Mouse (Mus musculus) lung, embryonic 14.5 days (tissue): ENCODE results near the gene Slit2. TPM values are rescaled to one million over a fixed set of nuclear protein-coding genes. Genes with fewer than 3 reads are reported as not detected.

ENCODE experiments used
- ATAC-seq: fragments of 200-750 bp; cut with Nextera tagmentation; 2 replicates; pipeline ENCODE4 v1.8.0; 2017; ENCODE audit warnings: mild to moderate bottlenecking, moderate TSS enrichment, moderate library complexity; ENCODE audit not compliant: insufficient read depth
- DNase-seq: peaks from one replicate; pipeline ENCODE4 v3.0.0-alpha.2; 2015
- H3K27ac ChIP-seq: fragments of 300-500 bp; sonication (generic); 2 replicates; pipeline ENCODE4 v1.5.1; 2014; ENCODE audit warnings: low read depth, mild to moderate bottlenecking, moderate library complexity
- H3K27me3 ChIP-seq: fragments of 300-500 bp; sonication (generic); 2 replicates; pipeline ENCODE4 v1.6.1; 2014; ENCODE audit warnings: low read length, control low read depth; ENCODE audit not compliant: insufficient read depth
- H3K36me3 ChIP-seq: fragments of 300-500 bp; sonication (generic); 2 replicates; pipeline ENCODE4 v1.6.1; 2014; ENCODE audit warnings: control low read depth; ENCODE audit not compliant: insufficient read depth
- H3K4me1 ChIP-seq: fragments of 300-500 bp; sonication (generic); 2 replicates; pipeline ENCODE4 v1.6.1; 2014; ENCODE audit warnings: antibody characterized with exemption, control low read depth; ENCODE audit not compliant: insufficient read depth
- H3K4me2 ChIP-seq: fragments of 300-500 bp; sonication (generic); 2 replicates; pipeline ENCODE4 v1.6.1; 2014; ENCODE audit warnings: mild to moderate bottlenecking
- H3K4me3 ChIP-seq: fragments of 300-500 bp; sonication (generic); 2 replicates; pipeline ENCODE4 v1.5.1; 2014; ENCODE audit warnings: low read depth, low read length
- H3K9ac ChIP-seq: fragments of 300-500 bp; sonication (generic); 2 replicates; pipeline ENCODE4 v1.6.1; 2014
- H3K9me3 ChIP-seq: fragments of 300-500 bp; sonication (generic); 2 replicates; pipeline ENCODE4 v1.6.1; 2016; ENCODE audit warnings: low read depth, low read length, control low read depth
- CTCF ChIP-seq: IDR thresholded peaks from 2 replicates; pipeline ENCODE4 v1.5.1; 2016; ENCODE audit warnings: antibody characterized with exemption, low read depth
- whole genome bisulfite sequencing: fragments of 180-500 bp; shearing (Covaris S2); extraction: QIAGEN DNeasy Blood & Tissue Kit; methylation state at CpG from one replicate; pipeline ENCODE4 v1.1.7; 2014; 5-methylcytosine and 5-hydroxymethylcytosine counted together
- polyA plus RNA-seq: library from polyadenylated mRNA; unstranded; fragments of >200 nt; fragmentation: Nextera tagmentation; extraction: Ambion mirVana; gene quantifications from 2 replicates; pipeline ENCODE4 v1.2.1, GENCODE M21; 2014

Slit2 gene
- polyA plus RNA-seq, 1 experiment from 2014 or later: 49.3 TPM

DNA sequence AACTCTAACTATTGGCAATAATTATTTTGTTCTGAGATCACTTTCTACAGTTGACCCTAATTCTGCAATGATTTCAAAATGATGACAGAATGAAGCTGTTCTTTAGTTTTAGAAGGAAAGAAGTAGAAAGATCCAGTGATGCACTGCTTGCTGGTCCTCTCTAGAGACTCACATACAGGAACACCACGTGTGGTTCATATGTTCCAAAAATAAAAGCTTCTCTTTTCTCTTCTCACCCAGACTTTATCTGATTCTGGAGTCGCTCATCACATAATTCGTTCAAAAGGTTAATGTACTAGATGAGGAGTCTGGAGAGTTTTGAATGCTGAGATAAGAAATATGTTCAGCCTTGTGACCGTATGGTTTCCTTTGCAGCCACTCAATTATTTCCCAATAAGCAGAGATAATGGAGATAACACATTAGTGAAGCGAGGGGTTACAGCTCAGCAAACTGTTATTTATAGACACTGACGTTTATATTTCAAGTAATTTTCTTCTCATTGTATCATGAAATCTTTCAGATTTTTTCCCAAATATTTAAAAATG lies 332.2 kb downstream of the Slit2 start:
- ATAC-seq: peak; percentile 94
- H3K27me3 ChIP-seq: no peaks in the 10 kb centered on the region
- DNase-seq: peak; percentile 92
- H3K9me3 ChIP-seq: no peaks in the 10 kb centered on the region
- TF ChIP-seq CTCF: no peak
- 0 out of 2 replicates have a peak, but pooled peaks cover 3% of the 10 kb centered on the region for H3K4me1 ChIP-seq
- 26% methylated on average over 6 of the region's 6 CpGs for WGBS
- no peak overlapping the region for H3K4me2 ChIP-seq
- H3K4me3 ChIP-seq: no peak overlapping the region
- no peaks in the 10 kb centered on the region for H3K36me3 ChIP-seq
- no peak overlapping the region for H3K9ac ChIP-seq
- no peak overlapping the region for H3K27ac ChIP-seq

DNA sequence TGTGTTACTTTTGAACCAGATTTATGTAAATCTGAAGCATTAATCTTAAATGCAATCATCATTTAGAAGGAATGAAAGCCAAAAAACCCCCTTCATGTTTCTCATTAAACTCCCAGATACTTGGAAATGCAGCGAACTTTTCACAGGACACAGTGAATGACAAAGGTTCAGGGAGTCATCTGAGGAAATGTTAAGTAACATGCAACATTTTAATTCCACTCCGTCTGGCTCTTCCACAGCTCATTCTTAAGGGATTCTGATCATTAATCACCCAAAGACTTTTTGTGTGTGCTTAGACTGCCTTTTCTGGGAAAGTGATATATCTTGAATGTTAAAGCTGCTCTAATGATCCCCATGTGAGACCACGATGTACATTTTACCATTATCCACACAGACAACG lies 337.7 kb downstream of the Slit2 start:
- H3K9ac ChIP-seq: no peak overlapping the region
- no peak for TF ChIP-seq CTCF
- H3K4me2 ChIP-seq: no peak overlapping the region
- no peaks in the 10 kb centered on the region for H3K27me3 ChIP-seq
- H3K4me3 ChIP-seq: no peak overlapping the region
- no peaks in the 10 kb centered on the region for H3K36me3 ChIP-seq
- H3K4me1 ChIP-seq: no peaks in the 10 kb centered on the region
- H3K27ac ChIP-seq: no peak overlapping the region
- DNase-seq (peak; percentile 25), ATAC-seq (no peak; the same call in 1 of the 2 replicates)
- 41% methylated on average over 4 of the region's 4 CpGs for WGBS
- no peaks in the 10 kb centered on the region for H3K9me3 ChIP-seq

DNA sequence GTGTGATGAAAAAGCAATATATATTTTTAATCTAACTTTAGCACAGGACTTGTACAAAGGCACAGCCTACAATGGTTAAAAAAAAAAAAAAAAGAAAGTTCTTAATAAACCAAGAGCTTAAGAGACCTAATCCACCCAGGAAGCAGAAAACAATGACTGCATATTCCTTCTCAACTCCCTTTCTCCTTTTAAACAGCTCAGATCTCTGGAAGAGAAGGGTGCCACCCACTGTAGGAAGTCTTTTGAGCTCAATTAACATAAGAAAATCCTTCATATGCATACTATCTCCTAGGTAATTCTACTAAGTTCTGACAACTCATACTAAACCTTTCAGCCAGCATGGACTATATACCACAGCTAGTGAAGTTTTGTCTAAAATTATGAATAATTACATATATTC lies 343.3 kb downstream of the Slit2 start:
- no peaks in the 10 kb centered on the region for H3K27me3 ChIP-seq
- no peak overlapping the region for H3K9ac ChIP-seq
- TF ChIP-seq CTCF: no peak
- H3K27ac ChIP-seq: no peak overlapping the region
- H3K4me2 ChIP-seq: no peak overlapping the region
- DNase-seq: no peak
- no peaks in the 10 kb centered on the region for H3K36me3 ChIP-seq
- H3K4me1 ChIP-seq: 0 out of 2 replicates have a peak, but pooled peaks cover under 1% of the 10 kb centered on the region
- no peaks in the 10 kb centered on the region for H3K9me3 ChIP-seq
- no peak for ATAC-seq
- H3K4me3 ChIP-seq: no peak overlapping the region

DNA sequence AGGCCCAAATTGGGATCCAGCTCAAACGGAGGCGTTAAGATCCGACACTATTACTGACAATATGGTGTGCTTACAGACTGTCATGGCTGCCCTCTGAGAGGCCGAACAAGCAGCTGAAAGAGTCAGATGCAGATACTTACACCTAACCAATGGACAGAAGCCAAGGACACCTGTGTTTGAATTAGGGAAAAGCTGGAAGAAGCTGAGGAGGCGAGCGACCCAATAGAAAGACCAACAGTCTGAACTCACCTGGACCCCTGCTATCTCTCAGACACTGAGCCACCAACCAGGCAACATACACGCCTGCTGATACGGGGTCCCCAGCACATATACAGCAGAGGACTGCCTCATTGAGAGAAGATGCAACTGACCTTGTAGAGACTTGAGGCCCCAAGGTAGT lies 344.7 kb downstream of the Slit2 start, which contains the start of gene 5730480H06Rik:
Gene 5730480H06Rik (plus strand): TSS at position 301 of the 400 bp plus-strand sequence.
- DNase-seq (no peak), ATAC-seq (no peak)
- WGBS: 89% methylated on average over 8 of the region's 8 CpGs
- no peak for TF ChIP-seq CTCF
- Histone ChIP-seq H3K27ac (no peak within 1 kb of the TSS), H3K4me3 (no peak within 1 kb of the TSS), H3K27me3 (no peaks in the 10 kb centered on the region), H3K9ac (no peak within 1 kb of the TSS), H3K4me1 (0 out of 2 replicates have a peak, but pooled peaks cover 4% of the 10 kb centered on the region), H3K4me2 (no peak within 1 kb of the TSS), H3K36me3 (no peaks in the 10 kb centered on the region), H3K9me3 (no peaks in the 10 kb centered on the region)

DNA sequence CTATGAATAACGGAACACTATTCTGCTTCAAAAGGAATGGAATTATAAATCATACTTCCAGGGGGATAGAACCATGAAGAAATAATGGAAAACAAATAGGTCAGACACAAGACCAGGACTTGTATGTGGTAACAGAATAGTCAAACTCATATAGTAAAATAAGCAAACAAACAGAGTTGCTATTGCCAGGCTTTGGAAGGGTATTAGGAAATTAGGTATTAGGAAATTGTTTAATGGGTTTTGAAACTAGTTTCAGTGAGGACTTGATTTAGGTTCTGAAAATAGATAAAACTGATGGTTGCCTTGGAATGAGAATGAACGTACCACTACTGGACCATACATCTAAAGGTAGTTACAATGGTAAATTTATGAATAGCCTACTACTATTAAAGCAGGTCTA lies 346.8 kb downstream of the Slit2 start:
- Histone ChIP-seq H3K4me1 (0 out of 2 replicates have a peak, but pooled peaks cover 4% of the 10 kb centered on the region), H3K9me3 (no peaks in the 10 kb centered on the region), H3K9ac (no peak overlapping the region), H3K36me3 (no peaks in the 10 kb centered on the region), H3K4me3 (no peak overlapping the region), H3K4me2 (no peak overlapping the region), H3K27ac (no peak overlapping the region), H3K27me3 (no peaks in the 10 kb centered on the region)
- 87% methylated on average over 2 of the region's 2 CpGs for WGBS
- DNase-seq (no peak), ATAC-seq (no peak)
- no peak for TF ChIP-seq CTCF

DNA sequence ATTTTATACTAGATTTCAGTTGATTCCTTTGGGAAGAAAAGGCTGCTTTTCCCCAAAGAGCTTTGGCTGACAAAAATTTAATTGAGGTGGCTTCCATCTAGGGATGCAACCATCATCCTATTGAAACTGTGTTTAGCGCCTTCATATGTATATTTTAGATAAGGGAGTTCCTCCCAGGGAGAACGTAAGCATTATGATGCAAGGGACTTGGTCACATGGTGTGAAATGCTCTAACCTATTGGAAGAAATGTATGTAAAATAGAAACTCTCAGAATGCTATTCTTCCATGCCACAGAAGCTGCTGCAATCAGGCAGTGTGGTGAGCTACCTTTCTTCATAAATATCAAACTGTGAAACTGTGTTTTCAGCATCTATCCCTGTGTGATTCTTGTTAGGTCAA lies 347.9 kb downstream of the Slit2 start:
- DNase-seq (no peak), ATAC-seq (no peak)
- no peak for TF ChIP-seq CTCF
- WGBS: 64% methylated on average over 2 of the region's 2 CpGs
- H3K36me3 ChIP-seq: no peaks in the 10 kb centered on the region
- H3K27ac ChIP-seq: no peak overlapping the region
- no peak overlapping the region for H3K4me3 ChIP-seq
- no peaks in the 10 kb centered on the region for H3K9me3 ChIP-seq
- no peak overlapping the region for H3K9ac ChIP-seq
- no peaks in the 10 kb centered on the region for H3K27me3 ChIP-seq
- 0 out of 2 replicates have a peak, but pooled peaks cover 4% of the 10 kb centered on the region for H3K4me1 ChIP-seq
- H3K4me2 ChIP-seq: no peak overlapping the region

DNA sequence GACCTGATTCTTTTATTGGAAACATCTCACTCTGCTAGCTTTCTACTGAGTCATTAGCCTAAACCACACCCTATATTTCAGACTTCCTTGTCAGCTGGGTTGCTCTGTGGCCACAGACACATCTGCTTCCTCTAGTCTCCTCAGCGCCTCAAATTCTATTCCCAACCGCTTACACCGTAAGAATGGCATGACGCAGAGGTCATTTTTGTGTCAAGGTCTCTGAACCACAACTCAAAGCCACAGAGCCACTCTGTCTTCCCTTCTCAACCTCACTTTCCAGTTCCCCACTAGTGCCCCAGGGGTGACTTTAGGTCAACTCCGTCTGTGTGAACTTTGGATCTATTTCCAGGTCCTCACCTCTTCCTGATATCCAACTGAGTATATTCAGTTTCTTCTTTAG lies 348.5 kb downstream of the Slit2 start:
- DNase-seq: peak; percentile 36
- no peaks in the 10 kb centered on the region for H3K27me3 ChIP-seq
- no peak overlapping the region for H3K27ac ChIP-seq
- ATAC-seq: 0 out of 2 replicates have a peak, but pooled peaks have one; percentile 29
- H3K4me3 ChIP-seq: no peak overlapping the region
- no peak overlapping the region for H3K4me2 ChIP-seq
- H3K4me1 ChIP-seq: 0 out of 2 replicates have a peak, but pooled peaks cover 4% of the 10 kb centered on the region
- no peaks in the 10 kb centered on the region for H3K9me3 ChIP-seq
- no peaks in the 10 kb centered on the region for H3K36me3 ChIP-seq
- no peak for TF ChIP-seq CTCF
- 44% methylated on average over 5 of the region's 5 CpGs for WGBS
- no peak overlapping the region for H3K9ac ChIP-seq
